Mouse (Mus musculus) heart, postnatal 0 days (tissue): ENCODE measurements around the gene Fbxl19.

Experiments
- CTCF ChIP-seq: IDR thresholded peaks from 2 replicates; pipeline ENCODE4 v1.5.1; 2016; ENCODE audit warnings: antibody characterized with exemption, control low read depth, low read depth
- EP300 ChIP-seq: IDR thresholded peaks from 2 replicates; pipeline ENCODE4 v1.6.1; 2016; ENCODE audit warnings: antibody characterized with exemption, low read depth

- TF ChIP-seq CTCF, result no peak
- no peak for TF ChIP-seq EP300
These were observed 66.3 kb downstream of the Fbxl19 start for GRCm38 (mm10) chr7:127810650-127811049.
